Mouse (Mus musculus) mesoderm, embryonic 11.5 days (tissue): Measurements from ENCODE around the gene Kazn.

Experiments used
- DNase-seq: peaks from one replicate; pipeline ENCODE4 v3.0.0-alpha.2; 2012; ENCODE audit warnings: low read depth, low spot score

Gene Kazn

GRCm38 (mm10) chr4:142121164-142121563, 118.0 kb downstream of the Kazn start:
- no peak for DNase-seq

- DNase-seq = peak; percentile 34
Observed at GRCm38 (mm10) chr4:142118522-142118921, 120.7 kb downstream of the Kazn start.

GRCm38 (mm10) chr4:142117993-142118392, 121.2 kb downstream of the Kazn start:
- DNase-seq = no peak

- DNase-seq = no peak
Observed at GRCm38 (mm10) chr4:142113306-142113705, 125.9 kb downstream of the Kazn start.

GRCm38 (mm10) chr4:142103081-142103671, 136.0 kb downstream of the Kazn start:
- no peak for DNase-seq

- peak; percentile 73 for DNase-seq
Observed at GRCm38 (mm10) chr4:142098303-142098702, 140.9 kb downstream of the Kazn start.

GRCm38 (mm10) chr4:142097871-142098270, 141.3 kb downstream of the Kazn start:
- no peak for DNase-seq

- DNase-seq = no peak
Observed at GRCm38 (mm10) chr4:142095513-142096241, 143.5 kb downstream of the Kazn start.

GRCm38 (mm10) chr4:142094386-142094785, 144.8 kb downstream of the Kazn start:
- no peak for DNase-seq

- DNase-seq = no peak
Observed at GRCm38 (mm10) chr4:142091100-142091499, 148.1 kb downstream of the Kazn start.

- no peak for DNase-seq
Observed at GRCm38 (mm10) chr4:142089966-142090365, 149.2 kb downstream of the Kazn start.

GRCm38 (mm10) chr4:142088836-142089235, 150.4 kb downstream of the Kazn start:
- DNase-seq = no peak

GRCm38 (mm10) chr4:142088409-142088808, 150.8 kb downstream of the Kazn start:
- DNase-seq = no peak

- DNase-seq = no peak
Observed at GRCm38 (mm10) chr4:142084936-142085563, 154.2 kb downstream of the Kazn start.

GRCm38 (mm10) chr4:142084131-142084899, 154.9 kb downstream of the Kazn start, which contains the start of gene Tmem51:
TSS of gene Tmem51 (minus strand) at chr4:142084304.
- no peak for DNase-seq

GRCm38 (mm10) chr4:142083762-142084130, 155.5 kb downstream of the Kazn start:
- DNase-seq = peak; percentile 63

GRCm38 (mm10) chr4:142083193-142083592, 156.0 kb downstream of the Kazn start:
- no peak for DNase-seq

- DNase-seq = no peak
Observed at GRCm38 (mm10) chr4:142082703-142083102, 156.5 kb downstream of the Kazn start.

GRCm38 (mm10) chr4:142081631-142082283, 157.4 kb downstream of the Kazn start:
- DNase-seq = no peak

GRCm38 (mm10) chr4:142080901-142081630, 158.1 kb downstream of the Kazn start:
- DNase-seq = no peak

- DNase-seq = no peak
Observed at GRCm38 (mm10) chr4:142080487-142080767, 158.8 kb downstream of the Kazn start.
